In genomic region chr9:31405217-31405616, GRCm38 (mm10) we compare ENCODE assay signal across 10 mouse cellular contexts. TPM values are rescaled to one million over a fixed set of nuclear protein-coding genes. Genes with fewer than 3 reads are reported as not detected.
A peak's percentile ranks its signal among the peaks of the same experiment; 100 is the strongest.
DNase-seq lines count a peak whose midpoint lies in the region; ATAC-seq and TF ChIP-seq lines count a peak whose summit lies in the region.
"Had no signal": no experiment of that assay in that cellular context is flagged by ENCODE, and none has a peak within 500 bp of the region (broad histone marks: within the 10 kb centered on the region; RNA-seq: fewer than 3 reads in every experiment).

No protein-coding gene starts in this region.

- 58% methylated on average over 6 of the region's 6 CpGs for WGBS in kidney, postnatal 0 days
- 59% methylated on average over 6 of the region's 6 CpGs for WGBS in kidney, embryonic 15.5 days
- 64% methylated on average over 6 of the region's 6 CpGs for WGBS in bone marrow, adult 2 months
- WGBS in large intestine, adult 2 months, result 43% methylated on average over 6 of the region's 6 CpGs

- H3K4me3 ChIP-seq in kidney, postnatal 0 days (replicated peaks; ENCODE audit: low read depth, low read length), result no peak overlapping the region
- H3K4me3 ChIP-seq in kidney, embryonic 15.5 days (replicated peaks), result no peak overlapping the region
- H3K4me3 ChIP-seq in bone marrow, adult 2 months (replicated peaks; ENCODE audit: control insufficient read depth, low read depth, low read length), result no peak overlapping the region
- H3K4me3 ChIP-seq: erythroblast, embryonic 14.5 days; lung, embryonic 15.5 days had no signal

- H3K9ac ChIP-seq in kidney, postnatal 0 days (ENCODE audit: low read depth, low read length), result no peak overlapping the region
- H3K9ac ChIP-seq in kidney, embryonic 15.5 days, result no peak overlapping the region
- H3K9ac ChIP-seq: lung, embryonic 15.5 days had no signal

- no peaks in the 10 kb centered on the region for H3K27me3 ChIP-seq in kidney, postnatal 0 days (ENCODE audit: insufficient read depth, low read length)
- H3K27me3 ChIP-seq in kidney, embryonic 15.5 days, result no peaks in the 10 kb centered on the region
- H3K27me3 ChIP-seq: lung, embryonic 15.5 days had no signal

- TF ChIP-seq CTCF in kidney, postnatal 0 days (IDR thresholded peaks at IDR 0.05; ENCODE audit: low read depth), result peak; percentile 77
- TF ChIP-seq CTCF in bone marrow, adult 2 months (IDR thresholded peaks at IDR 0.05; ENCODE audit: control insufficient read depth, insufficient read depth, low read length), result peak; percentile 84

- no peak overlapping the region for H3K4me2 ChIP-seq in kidney, postnatal 0 days (ENCODE audit: low read length)
- no peak overlapping the region for H3K4me2 ChIP-seq in kidney, embryonic 15.5 days
- H3K4me2 ChIP-seq: lung, embryonic 15.5 days had no signal

- H3K9me3 ChIP-seq in kidney, postnatal 0 days (replicated peaks; ENCODE audit: low read length), result no peaks in the 10 kb centered on the region
- H3K9me3 ChIP-seq in kidney, embryonic 15.5 days (replicated peaks), result no peaks in the 10 kb centered on the region
- H3K9me3 ChIP-seq: lung, embryonic 15.5 days had no signal

- no peak for ATAC-seq in kidney, postnatal 0 days (replicated peaks; ENCODE audit: low FRiP score, low read depth)
- ATAC-seq in kidney, embryonic 15.5 days (replicated peaks; ENCODE audit: low FRiP score), result no peak

- H3K36me3 ChIP-seq in kidney, postnatal 0 days (ENCODE audit: insufficient read depth, low read length), result peaks cover 71% of the 10 kb centered on the region
- peaks cover 91% of the 10 kb centered on the region for H3K36me3 ChIP-seq in kidney, embryonic 15.5 days

- no peaks in the 10 kb centered on the region for H3K4me1 ChIP-seq in kidney, postnatal 0 days (replicated peaks; ENCODE audit: insufficient read depth, low read length)
- H3K4me1 ChIP-seq in kidney, embryonic 15.5 days, result no peaks in the 10 kb centered on the region
- H3K4me1 ChIP-seq in bone marrow, adult 2 months (ENCODE audit: control insufficient read depth, insufficient read depth, low read length), result no peaks in the 10 kb centered on the region
- H3K4me1 ChIP-seq: lung, embryonic 15.5 days had no signal

- peak; percentile 40 for DNase-seq in kidney, postnatal 0 days (ENCODE audit: low spot score)
- DNase-seq in ES-CJ7 (ENCODE audit: low read depth, low spot score) (peak; percentile 75), MN1 (ENCODE audit: low spot score) (no peak)
- peak; percentile 46 for DNase-seq in large intestine, adult 2 months (ENCODE audit: low read depth, low spot score)
- peak; percentile 26 for DNase-seq in thymus, postnatal 0 days (ENCODE audit: low spot score)
- DNase-seq in right cerebral cortex, postnatal 14 days, result no peak

- no peak overlapping the region for H3K27ac ChIP-seq in kidney, postnatal 0 days
- H3K27ac ChIP-seq in kidney, embryonic 15.5 days, result no peak overlapping the region
- H3K27ac ChIP-seq in bone marrow, adult 2 months (ENCODE audit: control insufficient read depth, insufficient read depth, low read depth, low read length, poor library complexity), result no peak overlapping the region
- H3K27ac ChIP-seq: lung, embryonic 15.5 days had no signal

- TF ChIP-seq POLR2A in bone marrow, adult 2 months (IDR thresholded peaks at IDR 0.05; ENCODE audit: borderline replicate concordance, control insufficient read depth, low read depth, low read length), result no peak

RNA-seq across cellular contexts. Expression of gene Nfrkb, which starts 19.2 kb away (rescaled TPM):
- 14.4 and 18.2 TPM in 2 replicates for polyA plus RNA-seq in kidney, postnatal 0 days (2015; fragmentation: Nextera tagmentation; extraction: Ambion mirVana)
- polyA plus RNA-seq in kidney, embryonic 15.5 days (2015; fragmentation: Nextera tagmentation; extraction: Ambion mirVana), result 19.8 and 21.3 TPM in 2 replicates
- polyA plus RNA-seq in bone marrow, adult 2 months (2011; ENCODE audit: insufficient read depth, insufficient read length, low replicate concordance, missing spikeins), result 9.0 and 15.7 TPM in 2 replicates
- polyA plus RNA-seq in large intestine, adult 2 months (2012; rRNA removed), result 9.4 and 16.0 TPM in 2 replicates
- polyA plus RNA-seq in thymus, postnatal 0 days (2015; fragmentation: Nextera tagmentation; extraction: Ambion mirVana), result 27.4 and 32.9 TPM in 2 replicates

RNA-seq across cellular contexts. Expression of gene Tmem45b, which starts 59.0 kb away (rescaled TPM):
- polyA plus RNA-seq in kidney, postnatal 0 days (2015; fragmentation: Nextera tagmentation; extraction: Ambion mirVana), result 48.9 and 54.9 TPM in 2 replicates
- 16.8 and 18.5 TPM in 2 replicates for polyA plus RNA-seq in kidney, embryonic 15.5 days (2015; fragmentation: Nextera tagmentation; extraction: Ambion mirVana)
- polyA plus RNA-seq in bone marrow, adult 2 months (2011; ENCODE audit: insufficient read depth, insufficient read length, low replicate concordance, missing spikeins), result 0.90 TPM in 1 of 2 replicates, not detected in the other
- 312 and 454 TPM in 2 replicates for polyA plus RNA-seq in large intestine, adult 2 months (2012; rRNA removed)
- 0.81 and 1.0 TPM in 2 replicates for polyA plus RNA-seq in thymus, postnatal 0 days (2015; fragmentation: Nextera tagmentation; extraction: Ambion mirVana)
- polyA plus RNA-seq: erythroblast, embryonic 14.5 days had no signal

Comparison
In these comparisons a context has a peak if more than half of its experiments do, and no peak if none do; other contexts are left out.
1. DNase-seq: peak in kidney, postnatal 0 days (single experiment), ES-CJ7 (single experiment), large intestine, adult 2 months (single experiment) and thymus, postnatal 0 days (single experiment); none in right cerebral cortex, postnatal 14 days (single experiment) and MN1 (single experiment).